In genomic region chr1:23958668-23959414, GRCm38 (mm10) we compare ENCODE assay signal across 8 mouse cellular contexts. TPM values are rescaled to one million over a fixed set of nuclear protein-coding genes. Genes with fewer than 3 reads are reported as not detected.
DNase-seq lines count a peak whose midpoint lies in the region; ATAC-seq and TF ChIP-seq lines count a peak whose summit lies in the region.

No protein-coding gene starts in this region.

- peak overlapping the region; percentile 63 for H3K4me2 ChIP-seq in heart, embryonic 13.5 days
- H3K4me2 ChIP-seq in hindbrain, embryonic 14.5 days (replicated peaks), result peak overlapping the region; percentile 38
- H3K4me2 ChIP-seq in midbrain, embryonic 12.5 days (replicated peaks), result peak overlapping the region; percentile 21

- no peak overlapping the region for H3K27ac ChIP-seq in heart, embryonic 13.5 days (replicated peaks)
- no peak overlapping the region for H3K27ac ChIP-seq in hindbrain, embryonic 14.5 days
- no peak overlapping the region for H3K27ac ChIP-seq in midbrain, embryonic 12.5 days (replicated peaks)
- H3K27ac ChIP-seq in left cerebral cortex, adult 2 months, result no peak overlapping the region

- H3K4me1 ChIP-seq in heart, embryonic 13.5 days, result no peaks in the 10 kb centered on the region
- H3K4me1 ChIP-seq in hindbrain, embryonic 14.5 days (replicated peaks; ENCODE audit: control insufficient read depth, insufficient read depth, low read length), result no peaks in the 10 kb centered on the region
- H3K4me1 ChIP-seq in midbrain, embryonic 12.5 days, result no peaks in the 10 kb centered on the region

- peak overlapping the region; percentile 36 for H3K4me3 ChIP-seq in heart, embryonic 13.5 days
- peak overlapping the region; percentile 4; the same call in 1 of the 2 replicates for H3K4me3 ChIP-seq in hindbrain, embryonic 14.5 days (replicated peaks; ENCODE audit: low read length)
- peak overlapping the region; percentile 10 for H3K4me3 ChIP-seq in midbrain, embryonic 12.5 days
- H3K4me3 ChIP-seq in left cerebral cortex, adult 2 months, result no peak overlapping the region

- H3K9ac ChIP-seq in heart, embryonic 13.5 days, result no peak overlapping the region
- H3K9ac ChIP-seq in hindbrain, embryonic 14.5 days, result no peak overlapping the region
- H3K9ac ChIP-seq in midbrain, embryonic 12.5 days (replicated peaks), result no peak overlapping the region

- no peak for DNase-seq in heart, postnatal 4 days
- peak; percentile 9 for DNase-seq in brain, embryonic 14.5 days (ENCODE audit: low read depth)
- DNase-seq in hindbrain, embryonic 14.5 days (ENCODE audit: low spot score), result no peak
- no peak for DNase-seq in urinary bladder, postnatal 25 days (ENCODE audit: low spot score)
- DNase-seq in frontal cortex, postnatal 10 days (ENCODE audit: low spot score in 2 of 2), result no peak
- DNase-seq in left cerebral cortex, adult 2 months (ENCODE audit: extremely low spot score in 1 of 2, low spot score in 2 of 2), result no peak

- no peaks in the 10 kb centered on the region for H3K36me3 ChIP-seq in heart, embryonic 13.5 days
- no peaks in the 10 kb centered on the region for H3K36me3 ChIP-seq in hindbrain, embryonic 14.5 days (replicated peaks; ENCODE audit: control insufficient read depth, insufficient read depth)
- H3K36me3 ChIP-seq in midbrain, embryonic 12.5 days, result no peaks in the 10 kb centered on the region

- no peak for TF ChIP-seq CTCF in brain, embryonic 14.5 days (IDR thresholded peaks at IDR 0.05; ENCODE audit: borderline replicate concordance, extremely low read depth, insufficient read depth, insufficient read length)
- TF ChIP-seq CTCF in left cerebral cortex, adult 2 months (IDR thresholded peaks at IDR 0.05), result no peak

- no peak for ATAC-seq in heart, embryonic 13.5 days (ENCODE audit: extremely low read depth, insufficient number of reproducible peaks, low FRiP score, low TSS enrichment)
- no peak for ATAC-seq in hindbrain, embryonic 14.5 days (ENCODE audit: low FRiP score)
- no peak for ATAC-seq in midbrain, embryonic 12.5 days (ENCODE audit: low FRiP score, low read depth)

- WGBS in heart, embryonic 13.5 days, result 13% methylated on average over 13 of the region's 13 CpGs
- 17% methylated on average over 13 of the region's 13 CpGs for WGBS in hindbrain, embryonic 14.5 days
- 11% methylated on average over 13 of the region's 13 CpGs for WGBS in midbrain, embryonic 12.5 days

- intact Hi-C loops in left cerebral cortex, adult 2 months (cut with DNase I), result no loop called here

- no peak for TF ChIP-seq POLR2A in brain, embryonic 14.5 days (IDR thresholded peaks at IDR 0.05; ENCODE audit: borderline replicate concordance, extremely low read depth, insufficient read depth, insufficient read length, poor library complexity, severe bottlenecking)

- H3K27me3 ChIP-seq in heart, embryonic 13.5 days (replicated peaks), result no peaks in the 10 kb centered on the region
- H3K27me3 ChIP-seq in hindbrain, embryonic 14.5 days (ENCODE audit: control insufficient read depth, insufficient read depth, low read length), result no peaks in the 10 kb centered on the region
- H3K27me3 ChIP-seq in midbrain, embryonic 12.5 days, result no peaks in the 10 kb centered on the region; the same call in 1 of the 2 replicates

- H3K9me3 ChIP-seq in heart, embryonic 13.5 days, result no peaks in the 10 kb centered on the region
- H3K9me3 ChIP-seq in hindbrain, embryonic 14.5 days (ENCODE audit: control insufficient read depth, low read length), result no peaks in the 10 kb centered on the region
- no peaks in the 10 kb centered on the region for H3K9me3 ChIP-seq in midbrain, embryonic 12.5 days

RNA-seq across cellular contexts. Expression of gene Smap1, which starts 36.7 kb away (rescaled TPM):
- 30.1 and 35.3 TPM in 2 replicates for polyA plus RNA-seq in heart, embryonic 13.5 days (2015; fragmentation: Nextera tagmentation; extraction: Ambion mirVana)
- 10 to 100 TPM; 50.1 to 58.3 TPM for total RNA-seq in heart, postnatal 4 days (2021)
- 124 and 156 TPM in 2 replicates for polyA plus RNA-seq in brain, embryonic 14.5 days (2012; rRNA removed)
- polyA plus RNA-seq in hindbrain, embryonic 14.5 days (2014; fragmentation: Nextera tagmentation; extraction: Ambion mirVana), result 119 and 131 TPM in 2 replicates
- polyA plus RNA-seq in midbrain, embryonic 12.5 days (2016; fragmentation: Nextera tagmentation; extraction: Ambion mirVana), result 63.7 and 72.6 TPM in 2 replicates
- 100 to 1,000 TPM; 142 to 144 TPM for total RNA-seq in left cerebral cortex, adult 2 months (2021)

RNA-seq across cellular contexts. Expression of gene Sdhaf4, which starts 46.6 kb away (rescaled TPM):
- 68.6 and 73.2 TPM in 2 replicates for polyA plus RNA-seq in heart, embryonic 13.5 days (2015; fragmentation: Nextera tagmentation; extraction: Ambion mirVana)
- total RNA-seq in heart, postnatal 4 days (2021), result 10 to 100 TPM; 50.1 to 52.8 TPM
- 48.9 and 56.5 TPM in 2 replicates for polyA plus RNA-seq in brain, embryonic 14.5 days (2012; rRNA removed)
- polyA plus RNA-seq in hindbrain, embryonic 14.5 days (2014; fragmentation: Nextera tagmentation; extraction: Ambion mirVana), result 104 and 115 TPM in 2 replicates
- 88.9 and 91.6 TPM in 2 replicates for polyA plus RNA-seq in midbrain, embryonic 12.5 days (2016; fragmentation: Nextera tagmentation; extraction: Ambion mirVana)
- total RNA-seq in left cerebral cortex, adult 2 months (2021), result 10 to 100 TPM; 42.6 to 46.8 TPM
